Mouse (Mus musculus): Measurements from ENCODE around the gene Trp53i13. TPM values are rescaled to one million over a fixed set of nuclear protein-coding genes. Genes with fewer than 3 reads are reported as not detected.
A peak's percentile ranks its signal among the peaks of the same experiment; 100 is the strongest.

The Trp53i13 gene
- total RNA-seq, 2 experiments from 2014 or later: 3.6 to 5.0 TPM

- DNase-seq (ENCODE audit: extremely low spot score in 1 of 2, low spot score in 2 of 2): peak; percentile 75 to 77
- H3K4me3 ChIP-seq: peak within 1 kb of the TSS; percentile 80
- TF ChIP-seq CTCF (IDR thresholded peaks at IDR 0.05): no peak
- peak within 1 kb of the TSS; percentile 98 for H3K27ac ChIP-seq
- intact Hi-C loops (cut with DNase I): loop anchor here (2.0 to 10.0 kb wide), 3 partner anchors 118 to 495 kb away; partner anchors contain the start of genes Phf12 and Taok1
These were observed 26.1 kb downstream of the Trp53i13 start, which contains the start of gene Ankrd13b for GRCm38 (mm10) chr11:77489591-77490235. Ankrd13b (minus strand) TSS chr11:77489678.

GRCm38 (mm10) chr11:77488771-77489581 is 26.8 kb downstream of the Trp53i13 start:
- no peak for TF ChIP-seq CTCF (IDR thresholded peaks at IDR 0.05)
- DNase-seq (ENCODE audit: extremely low spot score in 1 of 2, low spot score in 2 of 2): no peak
- intact Hi-C loops (cut with DNase I): no loop called here
- H3K27ac ChIP-seq: peak overlapping the region; percentile 92
- H3K4me3 ChIP-seq: peak overlapping the region; percentile 80

GRCm38 (mm10) chr11:77486798-77487197 is 29.0 kb downstream of the Trp53i13 start:
- intact Hi-C loops (cut with DNase I): no loop called here
- Histone ChIP-seq H3K4me3 (peak overlapping the region; percentile 80), H3K27ac (peak overlapping the region; percentile 48)
- DNase-seq (ENCODE audit: extremely low spot score in 1 of 2, low spot score in 2 of 2): no peak
- TF ChIP-seq CTCF (IDR thresholded peaks at IDR 0.05): peak; percentile 31

- intact Hi-C loops (cut with DNase I): no loop called here
- no peak for TF ChIP-seq CTCF (IDR thresholded peaks at IDR 0.05)
- peak overlapping the region; percentile 14; the same call in 1 of the 2 replicates for H3K4me3 ChIP-seq
- no peak for DNase-seq (ENCODE audit: extremely low spot score in 1 of 2, low spot score in 2 of 2)
- no peak overlapping the region for H3K27ac ChIP-seq
These were observed 30.6 kb downstream of the Trp53i13 start for GRCm38 (mm10) chr11:77485229-77485628.

- intact Hi-C loops (cut with DNase I): no loop called here
- H3K4me3 ChIP-seq: no peak overlapping the region
- TF ChIP-seq CTCF (IDR thresholded peaks at IDR 0.05): no peak
- no peak overlapping the region for H3K27ac ChIP-seq
- DNase-seq (ENCODE audit: extremely low spot score in 1 of 2, low spot score in 2 of 2): no peak
These were observed 32.1 kb downstream of the Trp53i13 start for GRCm38 (mm10) chr11:77483510-77484255.

- no peak for DNase-seq (ENCODE audit: extremely low spot score in 1 of 2, low spot score in 2 of 2)
- H3K27ac ChIP-seq: no peak overlapping the region
- intact Hi-C loops (cut with DNase I): no loop called here
- H3K4me3 ChIP-seq: no peak overlapping the region
- no peak for TF ChIP-seq CTCF (IDR thresholded peaks at IDR 0.05)
These were observed 32.7 kb downstream of the Trp53i13 start for GRCm38 (mm10) chr11:77483043-77483442.

- intact Hi-C loops (cut with DNase I): no loop called here
- no peak for TF ChIP-seq CTCF (IDR thresholded peaks at IDR 0.05)
- no peak overlapping the region for H3K27ac ChIP-seq
- DNase-seq (ENCODE audit: extremely low spot score in 1 of 2, low spot score in 2 of 2): no peak
- H3K4me3 ChIP-seq: no peak overlapping the region
These were observed 38.9 kb downstream of the Trp53i13 start for GRCm38 (mm10) chr11:77476895-77477294.

- DNase-seq (ENCODE audit: extremely low spot score in 1 of 2, low spot score in 2 of 2): no peak
- no peak overlapping the region for H3K27ac ChIP-seq
- TF ChIP-seq CTCF (IDR thresholded peaks at IDR 0.05): no peak
- intact Hi-C loops (cut with DNase I): no loop called here
- no peak overlapping the region for H3K4me3 ChIP-seq
These were observed 39.6 kb downstream of the Trp53i13 start for GRCm38 (mm10) chr11:77476216-77476615.

- no peak for TF ChIP-seq CTCF (IDR thresholded peaks at IDR 0.05)
- Histone ChIP-seq H3K27ac (no peak overlapping the region), H3K4me3 (no peak overlapping the region)
- intact Hi-C loops (cut with DNase I): no loop called here
- no peak for DNase-seq (ENCODE audit: extremely low spot score in 1 of 2, low spot score in 2 of 2)
These were observed 43.0 kb downstream of the Trp53i13 start for GRCm38 (mm10) chr11:77472775-77473174.

GRCm38 (mm10) chr11:77471407-77471806 is 44.4 kb downstream of the Trp53i13 start:
- intact Hi-C loops (cut with DNase I): no loop called here

GRCm38 (mm10) chr11:77468397-77468796 is 47.4 kb downstream of the Trp53i13 start:
- intact Hi-C loops (cut with DNase I): no loop called here

More at GRCm38 (mm10) chr11:77471407-77471806, 44.4 kb downstream of the Trp53i13 start:
- TF ChIP-seq CTCF (IDR thresholded peaks at IDR 0.05): no peak
- no peak for DNase-seq (ENCODE audit: extremely low spot score in 1 of 2, low spot score in 2 of 2)
- Histone ChIP-seq H3K4me3 (no peak overlapping the region), H3K27ac (no peak overlapping the region)

More at GRCm38 (mm10) chr11:77468397-77468796, 47.4 kb downstream of the Trp53i13 start:
- DNase-seq (ENCODE audit: extremely low spot score in 1 of 2, low spot score in 2 of 2): no peak
- no peak for TF ChIP-seq CTCF (IDR thresholded peaks at IDR 0.05)
- Histone ChIP-seq H3K27ac (no peak overlapping the region), H3K4me3 (no peak overlapping the region)

Measured in left cerebral cortex, adult 2 months (tissue).